Mouse (Mus musculus): ENCODE data around the gene Cdh12. TPM values are rescaled to one million over a fixed set of nuclear protein-coding genes. Genes with fewer than 3 reads are reported as not detected.

Gene Cdh12
- polyA plus RNA-seq, 1 experiment from 2014 or later = 1.4 TPM

- Histone ChIP-seq H3K9ac (replicated peaks; ENCODE audit: low read depth, low read length) (no peak overlapping the region), H3K27ac (ENCODE audit: low read length) (no peak overlapping the region), H3K4me3 (ENCODE audit: low read depth, low read length) (no peak overlapping the region), H3K27me3 (ENCODE audit: control insufficient read depth, insufficient read depth, low read length) (no peaks in the 10 kb centered on the region), H3K36me3 (ENCODE audit: control insufficient read depth, insufficient read depth, low read length) (no peaks in the 10 kb centered on the region), H3K4me1 (ENCODE audit: control insufficient read depth, insufficient read depth, low read length) (no peaks in the 10 kb centered on the region), H3K9me3 (ENCODE audit: control insufficient read depth, low read depth, low read length) (no peaks in the 10 kb centered on the region), H3K4me2 (replicated peaks; ENCODE audit: low read depth, low read length) (no peak overlapping the region)
- ATAC-seq (ENCODE audit: insufficient number of reproducible peaks, insufficient read depth, low FRiP score, low read depth) = no peak
Measured at GRCm38 (mm10) chr15:20773423-20773822, 324.4 kb downstream of the Cdh12 start.

GRCm38 (mm10) chr15:20796999-20797398 lies 347.9 kb downstream of the Cdh12 start:
- ATAC-seq (ENCODE audit: insufficient number of reproducible peaks, insufficient read depth, low FRiP score, low read depth) = no peak
- Histone ChIP-seq H3K9me3 (ENCODE audit: control insufficient read depth, low read depth, low read length) (no peaks in the 10 kb centered on the region), H3K4me1 (ENCODE audit: control insufficient read depth, insufficient read depth, low read length) (no peaks in the 10 kb centered on the region), H3K4me3 (ENCODE audit: low read depth, low read length) (no peak overlapping the region), H3K4me2 (replicated peaks; ENCODE audit: low read depth, low read length) (no peak overlapping the region), H3K27ac (ENCODE audit: low read length) (no peak overlapping the region), H3K27me3 (ENCODE audit: control insufficient read depth, insufficient read depth, low read length) (no peaks in the 10 kb centered on the region), H3K9ac (replicated peaks; ENCODE audit: low read depth, low read length) (no peak overlapping the region), H3K36me3 (ENCODE audit: control insufficient read depth, insufficient read depth, low read length) (no peaks in the 10 kb centered on the region)
- WGBS = 43% methylated on average over 4 of the region's 4 CpGs

DNA sequence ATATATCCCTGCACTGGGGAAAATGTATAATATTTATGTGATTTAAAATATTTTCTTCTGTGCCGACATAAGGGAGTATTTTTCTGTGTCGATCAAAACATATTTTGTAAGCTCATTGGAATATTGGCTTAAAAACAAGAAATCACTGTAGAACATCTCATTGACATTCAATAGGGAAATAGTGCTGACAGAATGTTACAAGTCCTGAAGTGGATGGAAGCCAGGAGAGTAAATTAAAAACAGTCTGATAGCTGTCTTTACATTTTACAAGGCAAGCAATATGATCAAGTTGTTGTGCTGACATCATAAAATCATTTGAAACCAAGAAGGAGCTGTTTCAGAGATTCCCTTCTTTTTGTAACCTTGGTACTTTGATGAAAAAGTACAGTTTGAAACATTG lies 349.5 kb downstream of the Cdh12 start:
- WGBS = 93% methylated on average over 2 of the region's 2 CpGs
- ATAC-seq (ENCODE audit: insufficient number of reproducible peaks, insufficient read depth, low FRiP score, low read depth) = no peak

GRCm38 (mm10) chr15:20835887-20836286 lies 386.8 kb downstream of the Cdh12 start:
- H3K36me3 ChIP-seq (ENCODE audit: control insufficient read depth, insufficient read depth, low read length) = no peaks in the 10 kb centered on the region
- H3K4me1 ChIP-seq (ENCODE audit: control insufficient read depth, insufficient read depth, low read length) = no peaks in the 10 kb centered on the region
- H3K27me3 ChIP-seq (ENCODE audit: control insufficient read depth, insufficient read depth, low read length) = no peaks in the 10 kb centered on the region
- ATAC-seq (ENCODE audit: insufficient number of reproducible peaks, insufficient read depth, low FRiP score, low read depth) = no peak
- H3K4me2 ChIP-seq (replicated peaks; ENCODE audit: low read depth, low read length) = no peak overlapping the region
- H3K4me3 ChIP-seq (ENCODE audit: low read depth, low read length) = no peak overlapping the region
- no peak overlapping the region for H3K9ac ChIP-seq (replicated peaks; ENCODE audit: low read depth, low read length)
- H3K27ac ChIP-seq (ENCODE audit: low read length) = no peak overlapping the region
- H3K9me3 ChIP-seq (ENCODE audit: control insufficient read depth, low read depth, low read length) = no peaks in the 10 kb centered on the region
- WGBS = 68% methylated on average over 1 of the region's 1 CpGs

More for the DNA sequence above, 349.5 kb downstream of the Cdh12 start:
- Histone ChIP-seq H3K27ac (ENCODE audit: low read length) (no peak overlapping the region), H3K9me3 (ENCODE audit: control insufficient read depth, low read depth, low read length) (no peaks in the 10 kb centered on the region), H3K27me3 (ENCODE audit: control insufficient read depth, insufficient read depth, low read length) (no peaks in the 10 kb centered on the region), H3K9ac (replicated peaks; ENCODE audit: low read depth, low read length) (no peak overlapping the region), H3K4me3 (ENCODE audit: low read depth, low read length) (no peak overlapping the region), H3K4me1 (ENCODE audit: control insufficient read depth, insufficient read depth, low read length) (no peaks in the 10 kb centered on the region), H3K4me2 (replicated peaks; ENCODE audit: low read depth, low read length) (no peak overlapping the region), H3K36me3 (ENCODE audit: control insufficient read depth, insufficient read depth, low read length) (no peaks in the 10 kb centered on the region)

- no peak overlapping the region for H3K27ac ChIP-seq (ENCODE audit: low read length)
- 30% methylated on average over 3 of the region's 3 CpGs for WGBS
- no peak overlapping the region for H3K4me2 ChIP-seq (replicated peaks; ENCODE audit: low read depth, low read length)
- H3K9me3 ChIP-seq (ENCODE audit: control insufficient read depth, low read depth, low read length) = no peaks in the 10 kb centered on the region
- H3K4me3 ChIP-seq (ENCODE audit: low read depth, low read length) = no peak overlapping the region
- no peaks in the 10 kb centered on the region for H3K27me3 ChIP-seq (ENCODE audit: control insufficient read depth, insufficient read depth, low read length)
- no peak for ATAC-seq (ENCODE audit: insufficient number of reproducible peaks, insufficient read depth, low FRiP score, low read depth)
- H3K36me3 ChIP-seq (ENCODE audit: control insufficient read depth, insufficient read depth, low read length) = no peaks in the 10 kb centered on the region
- no peaks in the 10 kb centered on the region for H3K4me1 ChIP-seq (ENCODE audit: control insufficient read depth, insufficient read depth, low read length)
- no peak overlapping the region for H3K9ac ChIP-seq (replicated peaks; ENCODE audit: low read depth, low read length)
Measured at GRCm38 (mm10) chr15:20836991-20837390, 387.9 kb downstream of the Cdh12 start.

DNA sequence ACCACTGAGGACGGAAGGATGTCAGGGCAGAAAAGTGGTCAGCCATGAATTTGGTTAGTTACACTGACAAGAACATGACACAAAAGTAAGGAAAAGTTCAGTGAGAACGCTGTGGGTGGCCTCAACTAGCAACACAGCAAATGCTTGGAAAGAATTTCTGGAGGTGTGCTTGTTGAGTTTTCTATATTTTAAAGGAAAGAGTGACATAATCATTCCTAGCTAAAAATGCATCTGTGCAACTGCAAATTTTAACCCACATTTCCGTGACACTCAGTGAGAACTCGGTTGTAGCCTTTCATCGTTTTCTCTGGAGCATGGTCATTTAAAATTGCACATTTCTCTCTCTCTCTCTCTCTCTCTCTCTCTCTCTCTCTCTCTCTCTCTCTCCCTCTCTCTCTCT lies 392.4 kb downstream of the Cdh12 start:
- no peak overlapping the region for H3K27ac ChIP-seq (ENCODE audit: low read length)
- H3K36me3 ChIP-seq (ENCODE audit: control insufficient read depth, insufficient read depth, low read length) = no peaks in the 10 kb centered on the region
- WGBS = 92% methylated on average over 5 of the region's 5 CpGs
- no peak for ATAC-seq (ENCODE audit: insufficient number of reproducible peaks, insufficient read depth, low FRiP score, low read depth)
- H3K4me1 ChIP-seq (ENCODE audit: control insufficient read depth, insufficient read depth, low read length) = no peaks in the 10 kb centered on the region
- H3K27me3 ChIP-seq (ENCODE audit: control insufficient read depth, insufficient read depth, low read length) = no peaks in the 10 kb centered on the region
- no peak overlapping the region for H3K9ac ChIP-seq (replicated peaks; ENCODE audit: low read depth, low read length)
- no peak overlapping the region for H3K4me3 ChIP-seq (ENCODE audit: low read depth, low read length)
- no peaks in the 10 kb centered on the region for H3K9me3 ChIP-seq (ENCODE audit: control insufficient read depth, low read depth, low read length)
- no peak overlapping the region for H3K4me2 ChIP-seq (replicated peaks; ENCODE audit: low read depth, low read length)

DNA sequence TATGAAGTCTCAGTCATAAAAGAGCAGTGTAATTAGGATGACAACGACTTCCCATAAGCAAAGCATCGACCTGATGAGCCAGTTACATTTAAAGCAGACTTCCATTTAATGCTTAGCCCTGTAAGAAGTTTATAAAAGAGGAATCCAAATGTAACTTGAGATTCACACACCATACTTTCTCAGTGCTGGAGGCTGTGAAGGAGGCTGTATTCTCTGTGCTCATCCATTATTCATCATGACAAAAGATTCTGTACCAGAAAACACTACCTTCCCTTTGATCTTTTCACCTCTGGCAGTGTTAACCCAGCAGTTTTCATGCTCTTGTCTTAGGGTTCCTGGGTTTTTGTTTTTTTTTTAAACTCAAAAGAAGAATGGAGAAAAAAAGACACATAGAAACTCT lies 414.0 kb downstream of the Cdh12 start:
- no peak overlapping the region for H3K9ac ChIP-seq (replicated peaks; ENCODE audit: low read depth, low read length)
- WGBS = 31% methylated on average over 2 of the region's 2 CpGs
- H3K4me3 ChIP-seq (ENCODE audit: low read depth, low read length) = no peak overlapping the region
- no peaks in the 10 kb centered on the region for H3K9me3 ChIP-seq (ENCODE audit: control insufficient read depth, low read depth, low read length)
- no peaks in the 10 kb centered on the region for H3K36me3 ChIP-seq (ENCODE audit: control insufficient read depth, insufficient read depth, low read length)
- H3K27me3 ChIP-seq (ENCODE audit: control insufficient read depth, insufficient read depth, low read length) = no peaks in the 10 kb centered on the region
- ATAC-seq (ENCODE audit: insufficient number of reproducible peaks, insufficient read depth, low FRiP score, low read depth) = no peak
- no peak overlapping the region for H3K4me2 ChIP-seq (replicated peaks; ENCODE audit: low read depth, low read length)
- H3K4me1 ChIP-seq (ENCODE audit: control insufficient read depth, insufficient read depth, low read length) = no peaks in the 10 kb centered on the region
- H3K27ac ChIP-seq (ENCODE audit: low read length) = no peak overlapping the region

DNA sequence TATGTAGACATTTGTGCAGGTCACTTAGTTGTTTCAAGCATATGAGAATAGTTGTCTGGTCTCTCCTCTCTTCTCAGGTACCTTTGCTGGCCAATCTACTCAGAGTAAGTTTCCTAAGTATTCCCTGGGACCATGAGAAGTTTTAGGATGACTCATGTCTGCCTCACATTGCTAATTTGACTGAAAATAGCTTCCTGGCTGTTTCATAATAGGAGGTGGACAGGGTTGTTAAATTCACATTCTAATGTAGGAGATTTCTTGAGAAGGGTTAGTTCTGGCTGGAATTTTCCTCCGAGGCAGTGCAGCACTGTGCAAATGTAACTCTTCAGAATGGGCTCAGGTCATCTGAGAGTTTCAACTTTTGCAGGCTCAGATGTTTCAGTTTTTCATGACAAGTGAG lies 423.5 kb downstream of the Cdh12 start:
- no peak for ATAC-seq (ENCODE audit: insufficient number of reproducible peaks, insufficient read depth, low FRiP score, low read depth)
- H3K27me3 ChIP-seq (ENCODE audit: control insufficient read depth, insufficient read depth, low read length) = no peaks in the 10 kb centered on the region
- WGBS = 79% methylated on average over 1 of the region's 1 CpGs
- no peak overlapping the region for H3K9ac ChIP-seq (replicated peaks; ENCODE audit: low read depth, low read length)
- H3K27ac ChIP-seq (ENCODE audit: low read length) = no peak overlapping the region
- H3K4me3 ChIP-seq (ENCODE audit: low read depth, low read length) = no peak overlapping the region
- no peak overlapping the region for H3K4me2 ChIP-seq (replicated peaks; ENCODE audit: low read depth, low read length)
- H3K4me1 ChIP-seq (ENCODE audit: control insufficient read depth, insufficient read depth, low read length) = no peaks in the 10 kb centered on the region
- no peaks in the 10 kb centered on the region for H3K9me3 ChIP-seq (ENCODE audit: control insufficient read depth, low read depth, low read length)
- no peaks in the 10 kb centered on the region for H3K36me3 ChIP-seq (ENCODE audit: control insufficient read depth, insufficient read depth, low read length)

DNA sequence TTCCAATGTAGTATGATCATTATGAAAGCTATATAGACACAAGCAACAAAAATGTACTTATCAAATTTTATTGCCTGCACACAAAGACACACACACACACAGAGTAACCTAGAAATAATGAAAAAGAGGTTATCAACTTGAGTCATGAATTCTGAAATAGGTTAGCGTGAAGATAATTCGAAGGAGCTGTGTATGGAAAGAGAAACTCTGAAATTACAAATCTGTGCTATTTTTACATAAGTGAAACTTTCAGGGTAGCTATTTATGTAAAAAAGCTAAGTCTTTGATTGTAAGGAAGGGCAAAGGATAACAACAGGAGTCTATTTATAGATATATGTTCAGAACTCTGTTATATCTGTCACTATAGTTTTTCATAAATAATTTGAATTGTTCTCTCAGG lies 427.9 kb downstream of the Cdh12 start:
- Histone ChIP-seq H3K4me3 (ENCODE audit: low read depth, low read length) (no peak overlapping the region), H3K4me1 (ENCODE audit: control insufficient read depth, insufficient read depth, low read length) (no peaks in the 10 kb centered on the region), H3K4me2 (replicated peaks; ENCODE audit: low read depth, low read length) (no peak overlapping the region), H3K9me3 (ENCODE audit: control insufficient read depth, low read depth, low read length) (no peaks in the 10 kb centered on the region), H3K36me3 (ENCODE audit: control insufficient read depth, insufficient read depth, low read length) (no peaks in the 10 kb centered on the region), H3K27ac (ENCODE audit: low read length) (no peak overlapping the region), H3K27me3 (ENCODE audit: control insufficient read depth, insufficient read depth, low read length) (no peaks in the 10 kb centered on the region), H3K9ac (replicated peaks; ENCODE audit: low read depth, low read length) (no peak overlapping the region)
- no peak for ATAC-seq (ENCODE audit: insufficient number of reproducible peaks, insufficient read depth, low FRiP score, low read depth)
- WGBS = 89% methylated on average over 2 of the region's 2 CpGs

Data from stomach, embryonic 14.5 days (tissue).